Mouse (Mus musculus): ENCODE results near the gene Fam160a2. TPM values are rescaled to one million over a fixed set of nuclear protein-coding genes. Genes with fewer than 3 reads are reported as not detected.
"Not testable (repeated sequence)": the region's sequence is repeated elsewhere in the genome, so short reads cannot be mapped to it uniquely, and the experiment has no call there.

Gene Fam160a2
- polyA plus RNA-seq, 1 experiment from 2014 or later = 36.6 TPM

DNA sequence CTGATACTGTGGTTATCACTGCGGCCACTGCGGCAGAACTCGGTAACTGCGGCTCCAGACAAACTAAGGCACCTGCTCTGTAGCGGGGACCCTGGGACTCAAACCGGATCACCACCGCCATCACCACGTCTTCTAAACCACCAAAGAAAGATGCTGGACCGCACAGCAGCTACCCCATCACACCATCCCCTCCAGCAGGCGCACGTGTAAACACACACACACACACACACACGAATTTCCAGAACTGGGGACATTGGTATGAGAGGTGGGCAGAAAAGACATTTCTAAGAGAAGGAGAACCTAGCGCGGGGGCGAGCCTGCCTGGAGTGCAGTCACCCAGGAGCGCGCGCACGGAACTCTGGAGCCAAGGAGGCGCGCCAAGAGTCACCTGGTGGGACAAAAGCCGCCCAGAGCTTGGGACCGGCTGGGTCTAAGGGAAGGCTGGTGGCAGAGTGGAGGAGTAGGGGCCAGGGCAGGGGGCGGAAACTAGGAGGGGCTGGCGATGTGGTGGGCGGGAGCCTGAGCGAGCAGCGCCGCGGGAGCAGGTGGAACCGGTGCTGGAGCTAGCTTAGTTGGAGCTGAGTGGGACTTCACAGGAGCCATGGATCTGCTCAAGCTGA is 25.7 kb upstream of the Fam160a2 start, which contains the start of gene Cckbr:
Cckbr (plus strand) TSS at position 308 of the 620 bp plus-strand sequence.
- no peaks in the 10 kb centered on the region for H3K36me3 ChIP-seq (ENCODE audit: control insufficient read depth, insufficient read depth, low read length)
- WGBS = 3% methylated on average over 29 of the region's 31 CpGs
- H3K27ac ChIP-seq (replicated peaks; ENCODE audit: low read depth, low read length) = no peak within 1 kb of the TSS
- no peaks in the 10 kb centered on the region for H3K9me3 ChIP-seq (ENCODE audit: control insufficient read depth, low read length)
- H3K9ac ChIP-seq (ENCODE audit: low read length) = peak within 1 kb of the TSS; percentile 22; the same call in 1 of the 2 replicates
- H3K4me3 ChIP-seq (ENCODE audit: low read depth, low read length) = peak within 1 kb of the TSS; percentile 34
- H3K27me3 ChIP-seq (ENCODE audit: control insufficient read depth, insufficient read depth, low read length) = peaks cover 27% of the 10 kb centered on the region
- ATAC-seq (ENCODE audit: insufficient number of reproducible peaks, low FRiP score, low TSS enrichment, low read depth) = peak; percentile 74
- peak; percentile 42 for DNase-seq (ENCODE audit: low spot score)
- no peaks in the 10 kb centered on the region for H3K4me1 ChIP-seq (ENCODE audit: control insufficient read depth, insufficient read depth, low read length)
- peak within 1 kb of the TSS; percentile 60 for H3K4me2 ChIP-seq (ENCODE audit: low read depth, severe bottlenecking)

DNA sequence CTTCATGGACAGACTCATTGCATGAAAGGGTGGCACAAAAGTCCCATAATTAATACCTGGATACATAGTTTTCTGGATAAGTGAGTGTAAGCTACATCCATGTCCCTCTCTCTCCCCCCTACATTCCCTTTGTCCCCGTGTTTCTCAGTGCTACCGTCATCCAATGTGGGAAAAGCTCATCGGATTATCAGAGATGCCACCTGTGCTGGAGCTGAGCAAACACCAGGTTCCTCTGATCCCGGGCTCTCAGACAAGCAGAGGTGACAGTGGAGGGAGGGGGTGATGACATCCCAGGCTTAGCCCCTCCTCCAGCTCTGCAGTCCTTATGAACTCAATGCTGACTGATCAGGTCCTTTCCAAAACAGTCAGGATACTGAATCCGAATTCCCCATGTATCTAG is 24.5 kb upstream of the Fam160a2 start:
- H3K27me3 ChIP-seq (ENCODE audit: control insufficient read depth, insufficient read depth, low read length) = peaks cover 27% of the 10 kb centered on the region
- no peak overlapping the region for H3K9ac ChIP-seq (ENCODE audit: low read length)
- H3K4me2 ChIP-seq (ENCODE audit: low read depth, severe bottlenecking) = no peak overlapping the region
- ATAC-seq (ENCODE audit: insufficient number of reproducible peaks, low FRiP score, low TSS enrichment, low read depth) (no peak), DNase-seq (ENCODE audit: low spot score) (no peak)
- no peaks in the 10 kb centered on the region for H3K4me1 ChIP-seq (ENCODE audit: control insufficient read depth, insufficient read depth, low read length)
- no peak overlapping the region for H3K4me3 ChIP-seq (ENCODE audit: low read depth, low read length)
- no peaks in the 10 kb centered on the region for H3K36me3 ChIP-seq (ENCODE audit: control insufficient read depth, insufficient read depth, low read length)
- no peaks in the 10 kb centered on the region for H3K9me3 ChIP-seq (ENCODE audit: control insufficient read depth, low read length)
- no peak overlapping the region for H3K27ac ChIP-seq (replicated peaks; ENCODE audit: low read depth, low read length)
- WGBS = 16% methylated on average over 5 of the region's 5 CpGs

DNA sequence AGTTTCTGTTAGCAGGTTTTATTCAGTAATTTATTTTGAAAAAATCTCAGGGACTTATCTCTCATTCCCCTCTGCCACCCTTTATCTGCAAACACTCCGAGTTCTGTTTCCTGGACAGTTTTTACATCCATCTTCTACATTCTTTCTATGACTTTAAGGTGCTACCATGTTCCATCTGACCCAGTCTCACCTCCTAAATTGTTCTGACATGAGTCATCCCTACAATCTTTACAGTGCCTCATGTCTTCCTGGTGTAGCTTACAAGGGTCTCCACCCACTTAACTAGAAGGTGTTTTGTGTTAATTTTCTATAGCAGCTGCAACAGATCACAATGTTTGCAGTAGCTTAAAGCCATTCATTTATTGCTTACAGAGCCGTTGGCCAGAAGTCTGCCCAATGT is 21.0 kb upstream of the Fam160a2 start:
- 53% methylated on average over 2 of the region's 2 CpGs for WGBS
- no peak for ATAC-seq (ENCODE audit: insufficient number of reproducible peaks, low FRiP score, low TSS enrichment, low read depth)
- H3K9me3 ChIP-seq (ENCODE audit: control insufficient read depth, low read length) = no peaks in the 10 kb centered on the region

DNA sequence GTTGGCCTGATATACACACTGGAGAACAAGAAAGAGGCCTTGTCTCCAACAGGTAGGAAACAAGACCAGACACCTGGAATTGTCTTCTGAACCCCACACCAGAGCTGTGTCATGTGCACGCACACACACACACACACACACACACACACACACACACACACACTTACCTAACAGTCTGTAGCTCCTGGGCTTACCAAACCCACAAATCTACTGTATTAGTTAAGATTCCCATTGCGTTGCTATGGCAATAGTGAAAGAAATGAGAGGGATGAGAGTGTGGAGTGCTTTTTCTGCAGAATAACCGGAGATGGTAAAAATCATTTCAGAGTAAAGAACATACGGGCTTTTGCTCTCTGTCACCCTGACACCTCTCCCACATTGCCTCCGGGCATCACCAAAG is 18.3 kb upstream of the Fam160a2 start:
- no peak for DNase-seq (ENCODE audit: low spot score)
- Histone ChIP-seq H3K9ac (ENCODE audit: low read length) (no peak overlapping the region), H3K9me3 (ENCODE audit: control insufficient read depth, low read length) (no peaks in the 10 kb centered on the region), H3K4me2 (ENCODE audit: low read depth, severe bottlenecking) (no peak overlapping the region), H3K27me3 (ENCODE audit: control insufficient read depth, insufficient read depth, low read length) (no peaks in the 10 kb centered on the region), H3K27ac (replicated peaks; ENCODE audit: low read depth, low read length) (no peak overlapping the region), H3K4me3 (ENCODE audit: low read depth, low read length) (no peak overlapping the region), H3K4me1 (ENCODE audit: control insufficient read depth, insufficient read depth, low read length) (no peaks in the 10 kb centered on the region), H3K36me3 (ENCODE audit: control insufficient read depth, insufficient read depth, low read length) (no peaks in the 10 kb centered on the region)
- 80% methylated on average over 5 of the region's 5 CpGs for WGBS
- ATAC-seq (ENCODE audit: insufficient number of reproducible peaks, low FRiP score, low TSS enrichment, low read depth) = no peak

More for the DNA sequence above, 21.0 kb upstream of the Fam160a2 start:
- H3K9ac ChIP-seq (ENCODE audit: low read length) = no peak overlapping the region
- H3K4me1 ChIP-seq (ENCODE audit: control insufficient read depth, insufficient read depth, low read length) = no peaks in the 10 kb centered on the region
- no peak overlapping the region for H3K4me2 ChIP-seq (ENCODE audit: low read depth, severe bottlenecking)
- no peaks in the 10 kb centered on the region for H3K36me3 ChIP-seq (ENCODE audit: control insufficient read depth, insufficient read depth, low read length)
- H3K27ac ChIP-seq (replicated peaks; ENCODE audit: low read depth, low read length) = no peak overlapping the region
- H3K27me3 ChIP-seq (ENCODE audit: control insufficient read depth, insufficient read depth, low read length) = peaks cover 19% of the 10 kb centered on the region
- no peak for DNase-seq (ENCODE audit: low spot score)
- no peak overlapping the region for H3K4me3 ChIP-seq (ENCODE audit: low read depth, low read length)

DNA sequence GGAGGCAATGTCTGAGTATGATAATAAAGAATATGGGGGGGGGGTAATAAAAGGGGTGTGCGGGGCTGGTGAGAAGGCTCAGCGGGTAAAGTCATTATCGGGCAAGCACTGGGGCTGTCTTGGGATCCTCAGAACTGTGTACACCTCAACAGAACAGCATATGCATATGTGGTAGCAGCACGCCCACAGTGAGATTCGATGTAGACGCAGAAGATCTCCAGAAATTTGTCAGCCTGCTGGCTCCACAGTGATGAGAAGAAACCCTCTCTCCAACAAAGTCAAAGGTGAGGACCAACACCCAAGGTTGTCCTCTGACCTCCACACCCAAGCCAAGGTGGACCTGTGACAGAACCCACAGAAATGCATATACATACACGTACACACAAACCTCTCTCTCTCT is 16.7 kb upstream of the Fam160a2 start:
- Histone ChIP-seq H3K4me2 (ENCODE audit: low read depth, severe bottlenecking) (no peak overlapping the region), H3K9ac (ENCODE audit: low read length) (no peak overlapping the region), H3K9me3 (ENCODE audit: control insufficient read depth, low read length) (no peaks in the 10 kb centered on the region), H3K4me3 (ENCODE audit: low read depth, low read length) (no peak overlapping the region), H3K36me3 (ENCODE audit: control insufficient read depth, insufficient read depth, low read length) (no peaks in the 10 kb centered on the region), H3K4me1 (ENCODE audit: control insufficient read depth, insufficient read depth, low read length) (no peaks in the 10 kb centered on the region), H3K27me3 (ENCODE audit: control insufficient read depth, insufficient read depth, low read length) (no peaks in the 10 kb centered on the region), H3K27ac (replicated peaks; ENCODE audit: low read depth, low read length) (no peak overlapping the region)
- ATAC-seq (ENCODE audit: insufficient number of reproducible peaks, low FRiP score, low TSS enrichment, low read depth) = no peak
- WGBS = 90% methylated on average over 7 of the region's 7 CpGs
- no peak for DNase-seq (ENCODE audit: low spot score)

DNA sequence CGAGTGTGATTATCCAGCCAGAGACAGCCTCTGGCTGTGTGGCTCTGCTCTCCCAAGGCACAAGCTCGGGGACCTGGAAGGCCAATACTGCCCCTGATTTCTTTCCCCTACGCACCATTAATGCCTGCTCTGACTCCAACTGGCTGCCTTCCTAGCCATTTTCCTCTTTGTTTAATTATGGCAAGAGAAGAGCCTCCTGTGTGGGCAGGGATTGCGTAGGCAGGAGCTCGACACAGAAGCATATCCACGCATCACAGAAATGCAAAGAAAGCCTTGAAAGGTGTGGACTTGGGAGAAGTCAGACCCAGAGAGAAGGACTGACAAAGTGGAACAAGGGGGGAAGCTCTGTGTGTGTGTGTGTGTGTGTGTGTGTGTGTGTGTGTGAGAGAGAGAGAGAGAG is 14.5 kb upstream of the Fam160a2 start:
- no peaks in the 10 kb centered on the region for H3K4me1 ChIP-seq (ENCODE audit: control insufficient read depth, insufficient read depth, low read length)
- DNase-seq (ENCODE audit: low spot score) (no peak), ATAC-seq (ENCODE audit: insufficient number of reproducible peaks, low FRiP score, low TSS enrichment, low read depth) (no peak)
- no peaks in the 10 kb centered on the region for H3K27me3 ChIP-seq (ENCODE audit: control insufficient read depth, insufficient read depth, low read length)
- no peaks in the 10 kb centered on the region for H3K36me3 ChIP-seq (ENCODE audit: control insufficient read depth, insufficient read depth, low read length)
- no peak overlapping the region for H3K4me3 ChIP-seq (ENCODE audit: low read depth, low read length)
- no peak overlapping the region for H3K27ac ChIP-seq (replicated peaks; ENCODE audit: low read depth, low read length)
- WGBS = 60% methylated on average over 6 of the region's 6 CpGs
- H3K9ac ChIP-seq (ENCODE audit: low read length) = no peak overlapping the region
- H3K9me3 ChIP-seq (ENCODE audit: control insufficient read depth, low read length) = no peaks in the 10 kb centered on the region
- no peak overlapping the region for H3K4me2 ChIP-seq (ENCODE audit: low read depth, severe bottlenecking)

DNA sequence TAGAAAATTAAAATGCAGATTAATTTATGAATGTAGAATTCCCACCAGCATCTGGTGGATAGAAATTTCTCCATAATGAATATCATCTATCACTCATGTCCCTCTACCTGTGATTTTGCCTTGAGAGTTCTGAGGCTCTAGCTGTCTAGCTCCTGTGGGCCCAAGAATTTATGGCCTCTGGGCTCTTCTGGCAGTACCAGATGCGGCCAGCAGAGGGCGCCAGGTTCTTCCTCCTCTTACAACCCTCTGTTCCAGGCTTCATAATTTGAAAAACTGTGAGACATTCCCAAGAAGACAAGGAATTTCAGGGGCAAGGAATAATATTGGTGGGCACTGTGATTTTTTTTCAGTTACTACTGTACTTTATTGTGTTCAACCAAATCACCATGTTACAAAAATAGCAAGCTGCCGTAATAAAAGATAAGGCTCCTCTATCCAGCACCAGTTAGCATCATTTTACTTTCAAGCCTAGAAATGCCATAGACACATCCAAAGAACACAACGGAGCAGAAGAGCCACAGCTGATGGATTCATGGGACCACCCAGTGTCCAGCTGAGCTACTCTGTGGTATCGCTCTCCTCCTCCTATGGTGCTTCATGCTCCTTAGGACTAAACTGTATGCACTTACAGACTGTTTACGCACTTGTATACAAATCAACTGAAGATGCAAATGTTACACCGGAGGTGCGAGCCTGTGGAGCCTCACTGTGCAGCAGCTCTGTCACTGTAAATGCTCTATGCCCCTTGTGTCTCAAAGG is 12.2 kb upstream of the Fam160a2 start:
- not testable (repeated sequence) for H3K27me3 ChIP-seq (ENCODE audit: control insufficient read depth, insufficient read depth, low read length); H3K27ac ChIP-seq (replicated peaks; ENCODE audit: low read depth, low read length); H3K9ac ChIP-seq (ENCODE audit: low read length); H3K4me2 ChIP-seq (ENCODE audit: low read depth, severe bottlenecking); H3K4me1 ChIP-seq (ENCODE audit: control insufficient read depth, insufficient read depth, low read length); H3K36me3 ChIP-seq (ENCODE audit: control insufficient read depth, insufficient read depth, low read length); H3K4me3 ChIP-seq (ENCODE audit: low read depth, low read length); H3K9me3 ChIP-seq (ENCODE audit: control insufficient read depth, low read length); ATAC-seq (ENCODE audit: insufficient number of reproducible peaks, low FRiP score, low TSS enrichment, low read depth)
- DNase-seq (ENCODE audit: low spot score) = peak; percentile 83
- WGBS = 61% methylated on average over 8 of the region's 8 CpGs

DNA sequence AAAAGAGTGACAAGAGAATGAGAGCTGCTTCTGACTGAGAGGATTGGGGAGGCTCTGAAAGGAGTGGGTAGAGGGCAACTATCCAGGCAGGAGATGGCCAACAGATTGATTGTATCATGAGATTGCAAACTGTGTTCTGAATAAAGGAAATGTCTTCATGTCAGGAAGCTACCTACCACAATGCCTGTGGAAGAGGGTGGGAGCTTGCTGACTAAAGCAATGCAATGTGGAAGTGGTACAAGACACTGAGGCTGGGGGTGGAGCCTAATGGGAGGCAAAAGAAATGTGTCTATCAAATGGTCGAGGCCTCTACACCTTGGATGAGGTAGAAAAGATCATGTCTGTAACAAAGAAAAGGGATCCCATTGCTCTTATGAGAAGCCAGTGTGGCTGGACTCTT is 6.5 kb upstream of the Fam160a2 start:
- no peaks in the 10 kb centered on the region for H3K9me3 ChIP-seq (ENCODE audit: control insufficient read depth, low read length)
- H3K27me3 ChIP-seq (ENCODE audit: control insufficient read depth, insufficient read depth, low read length) = no peaks in the 10 kb centered on the region
- ATAC-seq (ENCODE audit: insufficient number of reproducible peaks, low FRiP score, low TSS enrichment, low read depth) (no peak), DNase-seq (ENCODE audit: low spot score) (no peak)
- no peak overlapping the region for H3K27ac ChIP-seq (replicated peaks; ENCODE audit: low read depth, low read length)
- 88% methylated on average over 1 of the region's 1 CpGs for WGBS
- H3K4me3 ChIP-seq (ENCODE audit: low read depth, low read length) = no peak overlapping the region
- no peaks in the 10 kb centered on the region for H3K36me3 ChIP-seq (ENCODE audit: control insufficient read depth, insufficient read depth, low read length)
- no peak overlapping the region for H3K4me2 ChIP-seq (ENCODE audit: low read depth, severe bottlenecking)
- H3K9ac ChIP-seq (ENCODE audit: low read length) = no peak overlapping the region
- no peaks in the 10 kb centered on the region for H3K4me1 ChIP-seq (ENCODE audit: control insufficient read depth, insufficient read depth, low read length)

Measured in limb, embryonic 11.5 days (tissue).